Mouse (Mus musculus) spleen, adult 2 months (tissue): ENCODE results near the gene Ccz1. TPM values are rescaled to one million over a fixed set of nuclear protein-coding genes. Genes with fewer than 3 reads are reported as not detected.

Experiments
- DNase-seq, 2 experiments: peaks; one replicate each; pipeline versions ENCODE4 v3.0.0 to v3.0.0-alpha.2; 2012 to 2021; ENCODE audit warnings: low spot score in 2 of 2, low read depth in 1 of 2
- H3K27ac ChIP-seq: fragments of 200-500 bp; 2 replicates; pipeline ENCODE4 v1.5.1; 2012; ENCODE audit warnings: low read length, inconsistent platforms; ENCODE audit not compliant: insufficient read depth
- H3K27me3 ChIP-seq: fragments of 200-500 bp; 2 replicates; pipeline ENCODE4 v1.6.1; 2012; ENCODE audit warnings: mild to moderate bottlenecking, moderate library complexity, low read length, inconsistent platforms; ENCODE audit not compliant: control insufficient read depth, insufficient read depth
- H3K36me3 ChIP-seq: fragments of 200-500 bp; 2 replicates; pipeline ENCODE4 v1.6.1; 2012; ENCODE audit warnings: mild to moderate bottlenecking, low read length, inconsistent platforms; ENCODE audit not compliant: control insufficient read depth, insufficient read depth
- H3K4me1 ChIP-seq: fragments of 200-500 bp; 2 replicates; pipeline ENCODE4 v1.6.1; 2011; ENCODE audit warnings: inconsistent platforms; ENCODE audit not compliant: control insufficient read depth, insufficient read depth, insufficient read length
- H3K4me3 ChIP-seq: fragments of 200-500 bp; 2 replicates; pipeline ENCODE4 v1.5.1; 2011; ENCODE audit warnings: mild to moderate bottlenecking, inconsistent platforms; ENCODE audit not compliant: insufficient read depth, insufficient read length; ENCODE audit errors: extremely low read depth
- CTCF ChIP-seq: fragments of 200-500 bp; IDR thresholded peaks from 2 replicates; pipeline ENCODE4 v1.5.1; 2011; ENCODE audit warnings: mild to moderate bottlenecking, inconsistent platforms; ENCODE audit not compliant: insufficient read depth, insufficient read length, insufficient replicate concordance; ENCODE audit errors: extremely low read depth
- POLR2A ChIP-seq: fragments of 200-500 bp; IDR thresholded peaks from 2 replicates; pipeline ENCODE4 v1.6.1; 2011; ENCODE audit warnings: low read depth, low read length, inconsistent platforms
- WGBS: fragments of 180-500 bp; shearing (Covaris S2); methylation state at CpG from one replicate; pipeline ENCODE4 v1.1.7; 2018; 5-methylcytosine and 5-hydroxymethylcytosine counted together
- polyA plus RNA-seq: library from polyadenylated mRNA; depleted of rRNA; stranded (reverse); fragments of >200 nt; gene quantifications from 2 replicates; pipeline ENCODE4 v1.2.3, GENCODE M21; 2012

The Ccz1 gene
- polyA plus RNA-seq, 1 experiment, result 5.9 TPM

DNA sequence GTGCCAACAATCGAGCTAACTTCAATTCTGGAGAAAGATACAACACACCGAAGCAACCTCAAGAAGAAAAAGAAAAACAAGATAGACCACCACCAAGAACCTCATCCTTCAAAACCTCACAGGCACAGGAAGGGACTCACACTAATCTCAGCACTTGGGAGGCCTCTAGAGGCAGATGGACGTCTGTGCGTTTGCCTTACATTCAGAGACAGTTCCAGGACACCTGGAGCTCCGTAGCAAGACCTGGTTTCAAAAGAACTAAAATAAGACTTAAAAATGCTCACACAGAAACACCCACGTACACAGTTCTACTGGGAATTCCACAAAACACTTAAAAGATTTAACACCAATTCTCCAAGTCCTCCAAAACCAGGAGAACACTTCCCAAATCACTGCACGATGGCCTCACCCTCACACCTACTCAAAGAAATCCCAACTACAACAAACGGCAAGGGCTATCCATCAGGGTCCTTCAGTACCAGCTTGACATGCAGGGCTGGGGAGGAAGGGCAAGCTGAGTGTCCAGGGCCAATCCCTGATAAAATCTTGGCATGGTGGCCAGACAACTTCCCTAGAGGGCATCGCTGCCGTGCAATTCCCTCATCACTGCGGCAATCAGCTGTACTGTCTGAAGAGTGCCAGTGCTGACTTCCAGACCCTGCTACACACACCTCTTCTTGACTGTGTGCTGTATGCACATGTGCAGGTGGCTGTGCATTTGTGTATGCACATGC is 19.9 kb downstream of the Ccz1 start:
- TF ChIP-seq CTCF (no peak), POLR2A (no peak)
- Histone ChIP-seq H3K36me3 (peaks cover 50% of the 10 kb centered on the region), H3K27me3 (no peaks in the 10 kb centered on the region), H3K4me1 (no peaks in the 10 kb centered on the region), H3K4me3 (no peak overlapping the region), H3K27ac (no peak overlapping the region)
- DNase-seq, result no peak
- WGBS, result 85% methylated on average over 11 of the region's 11 CpGs

DNA sequence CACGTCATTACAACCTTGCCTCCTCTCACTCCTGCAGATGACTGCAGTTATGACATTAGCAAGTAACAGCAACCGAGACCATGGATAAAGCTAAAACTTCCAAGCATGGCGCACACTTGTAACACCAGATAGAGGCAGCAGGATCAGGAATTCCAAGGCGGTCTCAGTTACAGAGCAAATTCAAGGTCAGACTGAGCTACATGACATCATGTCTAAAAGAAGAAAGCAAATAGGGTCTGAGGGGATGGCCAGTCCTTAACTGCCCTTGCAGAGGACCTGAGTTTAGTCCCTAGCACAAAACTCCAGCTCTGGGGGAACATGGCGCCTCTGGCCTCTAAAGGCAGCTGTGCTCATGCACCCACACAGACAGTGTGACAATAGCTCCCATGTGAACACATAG is 20.8 kb downstream of the Ccz1 start:
- WGBS, result 91% methylated on average over 5 of the region's 5 CpGs

GRCm38 (mm10) chr5:143993260-143993659 is 21.4 kb downstream of the Ccz1 start:
- WGBS, result 93% methylated on average over 8 of the region's 8 CpGs
- DNase-seq, result no peak
- Histone ChIP-seq H3K36me3 (peaks cover 48% of the 10 kb centered on the region), H3K4me3 (no peak overlapping the region), H3K27me3 (no peaks in the 10 kb centered on the region), H3K4me1 (no peaks in the 10 kb centered on the region), H3K27ac (no peak overlapping the region)
- TF ChIP-seq CTCF (no peak), POLR2A (no peak)

More for the DNA sequence above, 20.8 kb downstream of the Ccz1 start:
- no peak overlapping the region for H3K4me3 ChIP-seq
- H3K27ac ChIP-seq, result no peak overlapping the region
- peaks cover 51% of the 10 kb centered on the region for H3K36me3 ChIP-seq
- H3K27me3 ChIP-seq, result no peaks in the 10 kb centered on the region
- no peaks in the 10 kb centered on the region for H3K4me1 ChIP-seq
- DNase-seq, result no peak
- TF ChIP-seq POLR2A (no peak), CTCF (no peak)

DNA sequence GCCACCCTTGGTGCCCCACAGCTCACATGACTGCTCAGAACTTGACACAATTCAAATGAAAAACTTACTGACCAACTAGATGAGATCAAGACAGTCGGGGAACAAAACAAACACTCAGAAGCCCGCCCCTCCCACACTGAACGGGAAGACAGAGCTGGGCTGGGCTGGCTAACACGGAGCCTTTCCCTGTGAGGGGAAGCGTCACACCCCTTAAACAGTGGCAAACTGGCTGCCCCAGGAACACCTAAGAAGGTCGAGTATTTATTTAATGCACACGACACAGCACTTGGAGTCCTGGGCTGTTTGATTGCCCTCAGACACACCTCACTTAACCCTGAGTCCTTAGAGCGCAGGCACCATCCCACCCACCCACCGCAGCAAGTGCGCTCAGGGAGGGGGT is 22.0 kb downstream of the Ccz1 start:
- no peak overlapping the region for H3K4me3 ChIP-seq
- 93% methylated on average over 10 of the region's 10 CpGs for WGBS
- peaks cover 50% of the 10 kb centered on the region for H3K36me3 ChIP-seq
- no peak for DNase-seq
- no peaks in the 10 kb centered on the region for H3K4me1 ChIP-seq
- H3K27me3 ChIP-seq, result no peaks in the 10 kb centered on the region
- TF ChIP-seq POLR2A (no peak), CTCF (no peak)
- H3K27ac ChIP-seq, result no peak overlapping the region

DNA sequence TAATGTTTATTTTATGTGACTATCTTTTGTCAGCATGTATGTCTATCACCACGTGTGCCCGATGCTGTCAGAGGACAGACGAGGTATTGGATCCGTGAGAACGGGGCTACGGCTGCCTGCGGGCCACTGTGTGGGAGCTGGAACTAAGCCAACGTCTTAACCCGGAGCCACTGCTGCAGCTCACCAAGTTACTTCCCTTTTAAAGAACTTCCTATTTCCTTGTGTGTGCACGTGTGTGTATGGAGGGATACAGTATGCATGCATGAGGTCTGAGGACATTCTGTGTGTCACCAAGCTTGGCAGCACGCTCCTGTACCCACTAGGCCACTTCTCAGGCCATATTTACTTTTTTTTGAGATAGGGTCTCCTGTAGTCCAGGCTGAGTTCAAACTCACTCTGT is 24.6 kb downstream of the Ccz1 start:
- Histone ChIP-seq H3K36me3 (peaks cover 53% of the 10 kb centered on the region), H3K4me1 (no peaks in the 10 kb centered on the region), H3K4me3 (no peak overlapping the region), H3K27ac (no peak overlapping the region), H3K27me3 (no peaks in the 10 kb centered on the region)
- no peak for DNase-seq
- TF ChIP-seq CTCF (no peak), POLR2A (no peak)
- WGBS, result 25% methylated on average over 11 of the region's 11 CpGs

GRCm38 (mm10) chr5:143989046-143989445 is 25.6 kb downstream of the Ccz1 start:
- Histone ChIP-seq H3K27me3 (no peaks in the 10 kb centered on the region), H3K4me3 (no peak overlapping the region), H3K27ac (no peak overlapping the region), H3K36me3 (peaks cover 52% of the 10 kb centered on the region), H3K4me1 (no peaks in the 10 kb centered on the region)
- 96% methylated on average over 4 of the region's 4 CpGs for WGBS
- DNase-seq, result no peak
- TF ChIP-seq CTCF (no peak), POLR2A (no peak)

DNA sequence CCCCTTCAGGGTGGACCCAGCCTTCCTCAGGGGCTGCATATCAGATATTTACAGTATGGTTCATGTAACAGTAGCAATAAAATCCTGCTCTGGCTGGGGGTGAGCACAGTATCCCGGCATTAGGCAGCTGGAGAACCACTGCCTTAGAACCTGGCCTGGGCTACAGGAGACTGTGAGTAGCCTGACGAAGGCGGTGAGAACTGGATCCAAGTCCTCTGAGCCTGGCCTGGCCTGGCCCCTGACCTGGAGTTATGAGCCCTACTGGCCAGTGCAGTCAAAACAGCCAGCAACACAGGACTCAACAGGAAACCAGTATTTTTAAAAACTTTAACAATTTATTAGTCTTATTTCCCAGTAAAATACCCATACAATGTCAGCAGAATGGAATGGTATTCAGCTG is 27.1 kb downstream of the Ccz1 start:
- no peak for DNase-seq
- no peaks in the 10 kb centered on the region for H3K4me1 ChIP-seq
- no peak for TF ChIP-seq POLR2A
- TF ChIP-seq CTCF, result no peak
- H3K4me3 ChIP-seq, result no peak overlapping the region
- WGBS, result 93% methylated on average over 3 of the region's 3 CpGs
- no peak overlapping the region for H3K27ac ChIP-seq
- H3K27me3 ChIP-seq, result no peaks in the 10 kb centered on the region
- peaks cover 43% of the 10 kb centered on the region for H3K36me3 ChIP-seq
